Mouse (Mus musculus): ENCODE measurements around the gene Cldnd1. TPM values are rescaled to one million over a fixed set of nuclear protein-coding genes. Genes with fewer than 3 reads are reported as not detected.

Cldnd1 gene
- total and polyA plus RNA-seq, 3 experiments = 3.3 to 93.5 (median 18.5) TPM

DNA sequence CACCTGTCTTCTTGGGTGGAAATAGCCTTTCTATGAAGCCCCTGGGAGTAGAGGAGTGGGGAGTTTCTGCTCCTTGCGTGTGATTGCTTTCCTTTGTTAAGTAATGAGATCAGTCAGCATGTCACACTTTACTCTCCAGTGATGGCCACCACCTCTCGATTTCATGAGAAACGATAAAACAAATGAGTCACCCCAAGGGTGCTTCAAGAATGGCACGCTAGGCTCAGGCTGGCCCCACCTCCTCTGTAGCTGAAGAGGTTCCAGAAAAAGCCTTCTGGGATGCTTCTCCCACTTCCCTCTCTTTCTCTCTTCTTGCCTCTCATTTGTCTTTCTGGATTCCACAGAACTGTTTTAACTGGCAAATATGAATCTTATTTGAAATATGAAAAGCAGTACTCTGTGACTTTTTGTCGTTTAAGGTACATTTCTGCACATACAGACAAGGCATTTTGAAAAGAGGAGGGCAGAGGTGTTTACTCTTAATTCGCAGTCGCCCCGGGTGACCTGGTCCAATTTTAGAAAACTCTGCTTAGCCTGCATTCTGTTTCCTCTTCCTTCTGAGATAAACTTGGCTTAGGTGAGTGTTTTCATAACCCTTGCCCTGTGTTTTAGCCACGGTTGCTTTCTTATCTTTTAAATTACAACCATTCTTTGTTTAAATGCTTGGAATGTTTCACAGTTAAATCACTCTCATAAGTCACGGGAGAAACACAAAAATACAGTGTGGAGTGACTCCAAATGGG is 24.2 kb upstream of the Cldnd1 start:
- Histone ChIP-seq H3K9me3 (replicated peaks) (no peaks in the 10 kb centered on the region), H3K27me3 (ENCODE audit: insufficient read depth, low read length) (0 out of 2 replicates have a peak, but pooled peaks cover 6% of the 10 kb centered on the region), H3K36me3 (replicated peaks) (no peaks in the 10 kb centered on the region), H3K4me1 (ENCODE audit: insufficient read depth, low read depth, low read length) (peaks cover 4% of the 10 kb centered on the region), H3K4me3 (ENCODE audit: low read depth, low read length) (no peak overlapping the region)
- TF ChIP-seq POLR2AphosphoS5 (IDR thresholded peaks at IDR 0.05; ENCODE audit: insufficient replicate concordance, low read depth, low read length) (no peak), CTCF (IDR thresholded peaks at IDR 0.05; ENCODE audit: low read depth, low read length) (no peak), GATA2 (IDR thresholded peaks at IDR 0.05; ENCODE audit: borderline replicate concordance, low read depth, low read length) (no peak), TAL1 (conservative IDR thresholded peaks at IDR 0.05; ENCODE audit: low read depth, low read length) (no peak), GATA1 (IDR thresholded peaks at IDR 0.05; ENCODE audit: borderline replicate concordance, low read length) (no peak)
- ATAC-seq (ENCODE audit: extremely low read depth, insufficient number of reproducible peaks, low FRiP score, poor library complexity, severe bottlenecking) = no peak
- DNase-seq (ENCODE audit: low spot score) = no peak

DNA sequence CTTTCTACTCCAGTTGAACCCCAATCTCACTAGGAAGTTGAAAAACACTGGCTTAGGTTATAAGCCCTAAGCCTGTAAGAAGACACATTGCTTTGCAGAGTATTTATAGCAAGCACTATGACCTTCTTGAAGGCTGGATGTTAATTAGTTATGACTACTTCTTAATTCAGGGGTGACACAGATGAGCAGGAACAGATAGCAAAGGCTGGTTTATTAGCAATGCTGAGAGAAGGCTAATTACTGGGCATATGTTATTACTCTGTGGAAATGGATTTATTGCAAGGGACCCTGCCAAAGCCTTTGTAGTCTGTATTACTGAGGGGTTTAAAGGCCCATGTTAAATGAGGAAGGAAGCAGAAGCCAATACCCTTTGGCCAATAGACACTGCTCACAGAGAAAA is 22.7 kb upstream of the Cldnd1 start:
- no peak for ATAC-seq (ENCODE audit: extremely low read depth, insufficient number of reproducible peaks, low FRiP score, poor library complexity, severe bottlenecking)
- no peaks in the 10 kb centered on the region for H3K36me3 ChIP-seq (replicated peaks)
- no peak overlapping the region for H3K4me3 ChIP-seq (ENCODE audit: low read depth, low read length)
- peaks cover 10% of the 10 kb centered on the region for H3K4me1 ChIP-seq (ENCODE audit: insufficient read depth, low read depth, low read length)
- 0 out of 2 replicates have a peak, but pooled peaks cover 6% of the 10 kb centered on the region for H3K27me3 ChIP-seq (ENCODE audit: insufficient read depth, low read length)
- H3K9me3 ChIP-seq (replicated peaks) = no peaks in the 10 kb centered on the region
- no peak for TF ChIP-seq TAL1 (conservative IDR thresholded peaks at IDR 0.05; ENCODE audit: low read depth, low read length)
- no peak for TF ChIP-seq GATA1 (IDR thresholded peaks at IDR 0.05; ENCODE audit: borderline replicate concordance, low read length)
- no peak for TF ChIP-seq POLR2AphosphoS5 (IDR thresholded peaks at IDR 0.05; ENCODE audit: insufficient replicate concordance, low read depth, low read length)
- TF ChIP-seq GATA2 (IDR thresholded peaks at IDR 0.05; ENCODE audit: borderline replicate concordance, low read depth, low read length) = no peak
- no peak for TF ChIP-seq CTCF (IDR thresholded peaks at IDR 0.05; ENCODE audit: low read depth, low read length)
- DNase-seq (ENCODE audit: low spot score) = no peak

GRCm38 (mm10) chr16:58707276-58707905 is 20.3 kb upstream of the Cldnd1 start:
- no peak for DNase-seq (ENCODE audit: low spot score)
- no peak for TF ChIP-seq CTCF (IDR thresholded peaks at IDR 0.05; ENCODE audit: low read depth, low read length)
- ATAC-seq (ENCODE audit: extremely low read depth, insufficient number of reproducible peaks, low FRiP score, poor library complexity, severe bottlenecking) = no peak
- Histone ChIP-seq H3K36me3 (replicated peaks) (no peaks in the 10 kb centered on the region), H3K9me3 (replicated peaks) (no peaks in the 10 kb centered on the region), H3K4me1 (ENCODE audit: insufficient read depth, low read depth, low read length) (peaks cover 12% of the 10 kb centered on the region), H3K27me3 (ENCODE audit: insufficient read depth, low read length) (0 out of 2 replicates have a peak, but pooled peaks cover 2% of the 10 kb centered on the region), H3K4me3 (ENCODE audit: low read depth, low read length) (no peak overlapping the region)

DNA sequence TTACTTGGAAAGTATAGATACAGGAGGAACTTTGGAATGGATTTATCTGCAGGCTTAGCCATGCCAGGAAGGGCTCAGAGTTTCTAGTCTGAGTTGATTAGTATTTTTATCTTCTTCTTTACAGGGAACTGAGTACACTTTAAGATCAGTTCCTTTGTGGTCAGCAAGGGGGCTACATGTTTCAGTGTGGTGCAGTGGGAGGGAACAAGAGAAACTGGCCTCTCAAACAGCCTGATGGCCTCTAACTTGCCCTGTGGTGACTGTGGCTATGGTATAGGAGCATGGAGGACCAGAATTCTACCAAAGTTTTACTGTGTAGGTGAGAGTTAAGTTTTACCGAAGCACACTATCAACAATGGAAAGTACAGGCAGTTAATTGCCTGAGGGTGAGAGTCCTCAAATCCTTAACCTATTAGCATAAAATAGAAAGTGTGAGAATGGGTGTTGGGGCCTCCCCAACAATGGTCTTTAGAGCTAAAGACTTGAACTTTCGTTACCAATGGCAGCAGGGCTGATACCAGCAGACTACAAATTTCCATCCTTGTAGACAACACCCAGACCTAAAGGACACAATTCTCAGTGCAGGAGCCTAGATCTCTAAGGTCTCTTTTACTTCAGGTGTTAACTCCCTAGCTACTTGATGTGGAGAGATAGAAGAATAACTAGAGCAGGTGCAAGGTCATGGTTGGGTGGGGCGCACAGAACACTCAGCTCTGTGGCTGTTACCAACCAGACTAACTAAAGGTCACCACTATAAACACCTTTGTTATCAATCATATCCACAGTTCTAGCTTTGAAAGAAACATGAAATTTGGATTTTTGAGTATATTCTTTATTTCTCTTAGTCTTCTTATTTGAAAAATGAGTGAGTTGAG is 18.9 kb upstream of the Cldnd1 start:
- Histone ChIP-seq H3K4me1 (ENCODE audit: insufficient read depth, low read depth, low read length) (peaks cover 13% of the 10 kb centered on the region), H3K9me3 (replicated peaks) (no peaks in the 10 kb centered on the region), H3K4me3 (ENCODE audit: low read depth, low read length) (no peak overlapping the region), H3K36me3 (replicated peaks) (no peaks in the 10 kb centered on the region), H3K27me3 (ENCODE audit: insufficient read depth, low read length) (no peaks in the 10 kb centered on the region)
- DNase-seq (ENCODE audit: low spot score) (no peak), ATAC-seq (ENCODE audit: extremely low read depth, insufficient number of reproducible peaks, low FRiP score, poor library complexity, severe bottlenecking) (no peak)
- TF ChIP-seq GATA1 (IDR thresholded peaks at IDR 0.05; ENCODE audit: borderline replicate concordance, low read length) (no peak), CTCF (IDR thresholded peaks at IDR 0.05; ENCODE audit: low read depth, low read length) (no peak), POLR2AphosphoS5 (IDR thresholded peaks at IDR 0.05; ENCODE audit: insufficient replicate concordance, low read depth, low read length) (no peak), GATA2 (IDR thresholded peaks at IDR 0.05; ENCODE audit: borderline replicate concordance, low read depth, low read length) (no peak), TAL1 (conservative IDR thresholded peaks at IDR 0.05; ENCODE audit: low read depth, low read length) (no peak)

GRCm38 (mm10) chr16:58709536-58709935 is 18.2 kb upstream of the Cldnd1 start:
- H3K36me3 ChIP-seq (replicated peaks) = no peaks in the 10 kb centered on the region
- DNase-seq (ENCODE audit: low spot score) = no peak
- TF ChIP-seq POLR2AphosphoS5 (IDR thresholded peaks at IDR 0.05; ENCODE audit: insufficient replicate concordance, low read depth, low read length) (no peak), CTCF (IDR thresholded peaks at IDR 0.05; ENCODE audit: low read depth, low read length) (no peak), GATA1 (IDR thresholded peaks at IDR 0.05; ENCODE audit: borderline replicate concordance, low read length) (no peak), TAL1 (conservative IDR thresholded peaks at IDR 0.05; ENCODE audit: low read depth, low read length) (no peak), GATA2 (IDR thresholded peaks at IDR 0.05; ENCODE audit: borderline replicate concordance, low read depth, low read length) (no peak)
- H3K4me1 ChIP-seq (ENCODE audit: insufficient read depth, low read depth, low read length) = peaks cover 13% of the 10 kb centered on the region
- H3K9me3 ChIP-seq (replicated peaks) = no peaks in the 10 kb centered on the region
- H3K27me3 ChIP-seq (ENCODE audit: insufficient read depth, low read length) = no peaks in the 10 kb centered on the region
- ATAC-seq (ENCODE audit: extremely low read depth, insufficient number of reproducible peaks, low FRiP score, poor library complexity, severe bottlenecking) = no peak
- no peak overlapping the region for H3K4me3 ChIP-seq (ENCODE audit: low read depth, low read length)

GRCm38 (mm10) chr16:58712221-58712620 is 15.5 kb upstream of the Cldnd1 start:
- no peak for TF ChIP-seq GATA1 (IDR thresholded peaks at IDR 0.05; ENCODE audit: borderline replicate concordance, low read length)
- TF ChIP-seq CTCF (IDR thresholded peaks at IDR 0.05; ENCODE audit: low read depth, low read length) = no peak
- TF ChIP-seq TAL1 (conservative IDR thresholded peaks at IDR 0.05; ENCODE audit: low read depth, low read length) = no peak
- TF ChIP-seq POLR2AphosphoS5 (IDR thresholded peaks at IDR 0.05; ENCODE audit: insufficient replicate concordance, low read depth, low read length) = no peak
- no peak for TF ChIP-seq GATA2 (IDR thresholded peaks at IDR 0.05; ENCODE audit: borderline replicate concordance, low read depth, low read length)
- no peak overlapping the region; the same call in 1 of the 2 replicates for H3K4me3 ChIP-seq (ENCODE audit: low read depth, low read length)
- H3K36me3 ChIP-seq (replicated peaks) = no peaks in the 10 kb centered on the region
- no peaks in the 10 kb centered on the region for H3K9me3 ChIP-seq (replicated peaks)
- no peak for DNase-seq (ENCODE audit: low spot score)
- no peaks in the 10 kb centered on the region; the same call in 1 of the 2 replicates for H3K27me3 ChIP-seq (ENCODE audit: insufficient read depth, low read length)
- ATAC-seq (ENCODE audit: extremely low read depth, insufficient number of reproducible peaks, low FRiP score, poor library complexity, severe bottlenecking) = no peak
- H3K4me1 ChIP-seq (ENCODE audit: insufficient read depth, low read depth, low read length) = peaks cover 13% of the 10 kb centered on the region

Data from G1E (cell line).